Mouse (Mus musculus) skeletal muscle tissue, adult 2 months (tissue): ENCODE data around the gene Ankrd17.
"Not testable (repeated sequence)": the region's sequence is repeated elsewhere in the genome, so short reads cannot be mapped to it uniquely, and the experiment has no call there.

ENCODE experiments used
- DNase-seq: peaks from one replicate; pipeline ENCODE4 v3.0.0-alpha.2; 2012; ENCODE audit warnings: low read depth, low spot score

Ankrd17 gene

DNA sequence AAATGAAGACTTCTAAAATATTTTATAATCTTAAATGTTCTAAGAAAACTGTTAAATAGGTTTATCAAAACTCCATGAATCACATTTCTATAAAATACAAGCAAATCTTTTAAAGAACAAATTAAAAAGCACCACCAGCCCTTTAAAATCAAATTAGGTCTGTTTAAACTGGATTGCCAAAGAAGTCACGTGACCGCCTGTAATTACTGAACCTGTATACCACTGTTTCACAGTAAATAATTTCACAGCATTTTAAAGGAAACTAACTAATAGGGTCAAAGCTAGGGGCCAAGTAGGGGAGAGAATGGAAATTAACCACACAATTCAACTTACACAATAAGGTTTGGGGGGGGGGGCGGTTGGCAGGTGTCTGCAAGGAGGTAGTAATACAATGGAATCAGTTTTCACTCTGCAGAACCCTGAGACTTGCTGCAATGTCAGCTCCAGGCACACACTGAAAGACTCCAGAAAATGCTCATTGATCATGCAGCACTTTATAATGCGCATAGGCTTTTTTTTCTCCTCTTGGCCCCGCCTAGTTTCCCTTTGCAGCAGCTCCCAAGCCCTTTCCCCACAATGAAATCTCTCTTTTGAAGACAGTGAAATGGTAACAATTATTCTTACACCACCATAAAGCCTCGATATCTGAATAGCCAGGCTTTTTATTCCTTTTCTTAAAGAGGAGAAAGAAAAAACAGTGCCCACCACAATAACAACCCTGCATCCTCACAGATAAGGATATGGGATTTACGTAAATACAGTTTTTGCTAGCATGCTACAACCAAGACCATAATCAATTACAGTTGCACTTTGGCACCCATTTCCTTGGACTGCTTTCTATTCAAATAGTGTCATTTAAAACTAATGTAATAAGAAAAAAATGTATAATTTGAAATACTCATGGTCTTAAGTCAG, 27.9 kb downstream of the Ankrd17 start:
- no peak for DNase-seq

DNA sequence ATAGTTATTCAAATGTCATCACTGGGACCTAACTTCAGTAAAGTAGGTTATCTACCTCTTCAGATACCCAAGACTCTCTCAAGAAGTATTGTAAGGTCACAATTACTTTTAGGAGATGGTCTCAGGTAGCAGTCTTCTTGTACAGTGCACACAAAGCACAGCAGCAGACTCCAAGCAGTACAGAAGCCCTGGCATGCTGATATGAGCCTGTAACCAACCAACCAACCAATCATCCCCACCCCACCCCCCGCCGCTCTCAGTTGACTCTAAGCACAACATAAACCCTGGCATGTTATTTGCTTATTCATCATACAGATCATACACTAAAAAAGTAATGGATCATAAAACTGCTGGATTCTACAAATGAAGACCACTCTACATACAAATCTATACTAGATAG, 33.9 kb downstream of the Ankrd17 start:
- no peak for DNase-seq

- DNase-seq: no peak
Measured at GRCm38 (mm10) chr5:90331071-90331470, 35.3 kb downstream of the Ankrd17 start.

DNA sequence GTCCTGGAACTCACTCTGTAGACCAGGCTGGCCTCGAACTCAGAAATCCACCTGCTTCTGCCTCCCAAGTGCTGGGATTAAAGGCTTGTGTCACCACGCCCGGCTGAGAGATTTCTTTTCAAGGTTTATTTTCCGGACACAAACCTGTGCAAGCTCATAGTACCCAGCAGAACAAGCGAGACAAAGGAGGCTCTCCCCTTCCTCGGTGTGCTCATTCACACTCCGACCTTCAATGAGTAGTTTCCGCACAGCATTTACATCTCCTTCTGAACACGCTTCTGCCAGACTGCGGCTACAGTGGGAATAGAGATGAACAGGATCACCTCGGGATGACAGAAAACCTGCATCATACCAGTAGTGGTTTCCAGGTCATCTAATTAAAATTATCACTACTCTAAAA, 68.0 kb downstream of the Ankrd17 start:
- DNase-seq: no peak

DNA sequence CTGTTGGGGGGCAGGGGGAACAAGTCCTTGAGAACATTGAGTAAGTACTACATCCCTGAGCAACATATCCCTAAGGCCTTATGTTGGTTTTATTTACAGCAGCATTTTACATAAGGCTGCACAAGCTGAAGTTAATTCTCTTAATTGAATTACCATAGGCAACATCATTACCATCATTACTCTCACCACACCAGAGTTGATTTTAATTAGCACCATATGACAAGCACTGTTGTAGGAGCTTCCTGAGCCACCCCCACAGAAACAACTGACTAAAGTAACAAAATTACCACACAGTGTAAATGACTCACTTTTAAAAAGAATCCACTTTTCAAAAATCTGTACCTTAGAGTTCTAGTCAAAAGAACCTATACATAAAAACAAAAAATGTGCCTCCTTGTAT, 76.5 kb downstream of the Ankrd17 start:
- no peak for DNase-seq

- no peak for DNase-seq
Measured at GRCm38 (mm10) chr5:90286559-90286958, 79.8 kb downstream of the Ankrd17 start.

- DNase-seq: no peak
Measured at GRCm38 (mm10) chr5:90280061-90280460, 86.3 kb downstream of the Ankrd17 start.

DNA sequence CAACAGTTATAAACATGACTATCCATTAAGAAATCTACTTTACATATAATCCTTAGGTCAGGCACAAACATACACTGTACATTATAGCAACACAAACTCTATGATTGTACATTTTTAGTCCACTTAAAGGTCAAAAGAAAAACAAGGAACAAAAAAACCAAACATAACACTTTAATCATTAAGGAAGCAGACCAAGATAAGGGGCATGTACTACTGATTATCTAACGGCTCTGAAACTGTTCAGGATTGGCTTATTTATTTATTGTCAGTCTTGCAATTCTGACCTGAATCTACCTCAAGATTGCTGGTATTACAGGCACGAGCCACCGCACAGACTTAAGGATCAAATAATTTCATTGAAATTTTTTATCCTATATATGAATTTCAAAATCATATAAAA, 87.0 kb downstream of the Ankrd17 start:
- DNase-seq: no peak

DNA sequence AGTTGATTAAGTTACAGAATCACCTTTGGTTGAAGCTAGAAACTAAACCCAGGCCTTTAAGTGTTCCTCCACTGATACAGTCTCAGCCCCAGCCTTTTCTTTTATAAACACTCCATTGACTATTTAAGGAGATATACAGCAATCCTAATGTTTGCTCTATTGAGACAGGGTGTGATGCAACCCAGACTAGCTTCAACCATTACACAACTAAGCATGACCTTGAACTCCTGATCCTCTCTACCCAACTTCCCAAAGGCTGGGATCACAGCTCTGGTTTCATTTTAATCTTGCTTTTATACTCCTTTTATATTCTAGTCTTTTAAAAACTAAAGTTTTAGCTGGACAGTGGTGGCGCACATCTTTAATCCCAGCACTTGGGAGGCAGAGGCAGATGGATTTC, 88.9 kb downstream of the Ankrd17 start:
- no peak for DNase-seq

DNA sequence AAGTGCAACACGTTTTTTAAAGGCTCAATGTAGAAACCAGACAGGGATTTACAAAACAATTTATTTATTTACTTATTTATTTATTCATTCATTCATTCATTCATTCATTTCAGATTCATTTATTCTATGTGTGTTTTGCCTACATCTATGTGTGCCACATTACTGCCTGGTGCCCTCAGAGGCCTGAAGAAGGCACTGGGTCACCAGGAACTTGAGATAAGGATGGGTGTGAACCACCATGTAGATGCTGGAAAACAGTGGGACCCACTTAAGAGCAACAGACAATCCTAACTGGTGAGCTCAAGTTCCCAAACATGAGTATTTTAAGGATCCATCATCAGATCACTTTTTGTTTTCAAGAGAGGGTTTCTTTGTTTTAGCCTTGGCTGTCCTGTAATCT, 91.6 kb downstream of the Ankrd17 start:
- no peak for DNase-seq

GRCm38 (mm10) chr5:90262230-90262629, 104.1 kb downstream of the Ankrd17 start:
- DNase-seq: not testable (repeated sequence)

DNA sequence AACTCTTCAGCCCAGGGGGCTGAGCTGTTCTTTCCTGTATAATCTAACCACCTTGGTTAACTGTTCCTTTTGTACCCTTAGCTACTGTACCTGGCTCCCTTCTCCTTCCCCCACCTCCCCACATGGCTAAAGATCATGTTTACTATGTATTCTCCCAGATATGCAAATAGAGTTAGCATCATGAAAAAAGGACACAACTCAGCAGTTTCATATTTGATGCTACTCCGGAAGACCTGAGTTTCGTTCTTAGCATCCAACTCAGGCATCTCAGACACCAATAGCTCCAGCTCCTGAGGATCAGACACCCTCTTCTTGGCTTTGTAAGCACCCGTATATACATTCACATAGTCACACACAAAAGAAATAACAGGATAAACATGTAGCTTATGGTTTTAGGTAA, 109.4 kb downstream of the Ankrd17 start:
- DNase-seq: no peak

GRCm38 (mm10) chr5:90247503-90247902, 118.9 kb downstream of the Ankrd17 start:
- no peak for DNase-seq

DNA sequence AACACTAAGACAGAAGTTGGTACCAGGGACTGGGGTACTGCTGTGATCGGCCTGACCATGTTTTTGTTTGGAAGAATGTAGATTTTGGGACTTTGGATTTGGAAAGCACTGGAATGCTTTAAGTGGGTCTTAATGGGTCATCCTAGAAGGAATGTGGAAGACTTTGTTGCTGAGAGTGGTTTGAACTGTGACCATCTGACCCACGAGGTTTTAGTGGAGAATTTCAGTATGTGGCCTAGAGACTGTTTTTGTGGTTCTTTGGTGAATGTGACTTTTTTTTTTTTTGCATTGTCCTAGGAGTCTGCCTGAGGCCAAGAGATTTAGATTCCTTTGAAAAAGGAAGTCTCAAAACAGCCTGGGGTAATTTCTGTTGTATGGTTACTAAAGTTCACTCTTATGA, 119.4 kb downstream of the Ankrd17 start:
- no peak for DNase-seq

GRCm38 (mm10) chr5:90246567-90246966, 119.8 kb downstream of the Ankrd17 start:
- no peak for DNase-seq

DNA sequence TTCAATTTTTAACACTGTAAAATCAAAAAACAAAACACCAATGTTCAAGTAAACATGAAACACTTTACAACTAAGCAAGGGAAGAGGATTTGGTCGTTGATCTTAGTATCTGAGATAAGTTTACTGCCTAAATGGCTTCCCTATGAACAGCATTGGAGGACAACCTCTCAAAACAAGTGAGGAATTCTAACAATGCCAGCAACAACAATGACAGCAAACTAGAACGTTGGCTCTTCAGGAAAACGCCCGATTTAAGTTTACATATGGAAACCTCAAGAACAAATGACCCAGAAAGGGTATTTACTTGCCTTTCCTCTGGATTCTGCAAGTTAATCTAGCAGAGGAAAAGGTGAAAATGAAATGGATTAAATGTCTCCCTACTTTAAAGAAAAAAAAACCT, 121.0 kb downstream of the Ankrd17 start:
- DNase-seq: no peak

GRCm38 (mm10) chr5:90235217-90235616, 131.2 kb downstream of the Ankrd17 start:
- no peak for DNase-seq

DNA sequence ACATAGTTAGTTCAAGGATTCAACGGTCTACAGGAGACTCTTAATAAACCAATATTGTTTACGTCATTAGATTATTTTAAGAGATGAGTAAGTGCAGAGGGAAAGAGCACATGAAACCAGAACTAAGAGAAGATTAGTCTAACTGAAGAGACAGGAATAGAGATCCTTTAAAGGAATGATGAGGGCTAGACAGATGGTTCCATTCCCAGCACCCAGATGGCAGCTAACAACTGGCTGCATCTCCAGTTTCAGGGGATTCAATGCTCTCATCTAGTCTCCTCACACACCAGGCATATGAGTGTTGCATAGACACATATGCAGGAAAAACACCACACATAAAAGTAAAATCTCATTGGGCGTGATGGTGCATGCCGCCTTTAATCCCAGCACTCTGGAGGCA, 133.1 kb downstream of the Ankrd17 start:
- DNase-seq: no peak

DNA sequence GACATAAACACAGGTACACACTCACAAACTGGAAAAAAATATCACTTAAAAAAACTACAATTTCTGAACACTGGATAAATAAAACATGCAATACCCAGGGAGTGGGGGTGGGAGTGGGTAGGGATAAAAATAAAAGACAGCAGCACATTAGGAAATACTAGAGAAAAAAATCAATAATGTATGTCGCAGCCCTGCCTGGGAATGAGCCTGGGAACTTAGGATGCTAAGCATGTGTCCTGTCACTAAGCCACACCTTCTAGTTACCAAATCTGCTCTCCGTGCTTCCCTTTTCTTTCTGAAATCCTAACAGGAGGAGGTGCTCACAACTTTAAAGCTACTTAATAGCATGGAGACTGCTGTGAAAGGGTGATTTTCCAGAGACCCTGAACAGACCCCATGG, 136.6 kb downstream of the Ankrd17 start:
- DNase-seq: no peak

- no peak for DNase-seq
Measured at GRCm38 (mm10) chr5:90226696-90227095, 139.7 kb downstream of the Ankrd17 start.

DNA sequence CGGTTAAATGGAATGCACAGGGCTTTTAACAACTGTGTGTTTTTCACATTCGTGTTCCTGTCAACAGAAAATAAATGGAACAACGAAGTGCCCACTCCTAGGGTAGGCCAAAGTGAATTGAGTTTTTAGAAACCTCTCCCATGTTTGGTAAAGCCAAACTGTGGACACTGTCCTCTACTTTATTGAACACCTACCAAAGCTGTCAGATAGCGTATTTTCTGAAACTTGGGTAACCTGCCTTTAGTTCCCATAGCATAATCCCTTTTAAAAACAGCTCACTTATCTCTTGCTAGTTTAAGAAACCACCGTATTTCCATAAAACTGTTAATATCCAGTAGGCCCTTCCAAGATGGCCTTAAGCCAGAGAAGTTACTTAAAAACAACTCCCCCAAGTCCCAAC, 141.6 kb downstream of the Ankrd17 start:
- DNase-seq: no peak

DNA sequence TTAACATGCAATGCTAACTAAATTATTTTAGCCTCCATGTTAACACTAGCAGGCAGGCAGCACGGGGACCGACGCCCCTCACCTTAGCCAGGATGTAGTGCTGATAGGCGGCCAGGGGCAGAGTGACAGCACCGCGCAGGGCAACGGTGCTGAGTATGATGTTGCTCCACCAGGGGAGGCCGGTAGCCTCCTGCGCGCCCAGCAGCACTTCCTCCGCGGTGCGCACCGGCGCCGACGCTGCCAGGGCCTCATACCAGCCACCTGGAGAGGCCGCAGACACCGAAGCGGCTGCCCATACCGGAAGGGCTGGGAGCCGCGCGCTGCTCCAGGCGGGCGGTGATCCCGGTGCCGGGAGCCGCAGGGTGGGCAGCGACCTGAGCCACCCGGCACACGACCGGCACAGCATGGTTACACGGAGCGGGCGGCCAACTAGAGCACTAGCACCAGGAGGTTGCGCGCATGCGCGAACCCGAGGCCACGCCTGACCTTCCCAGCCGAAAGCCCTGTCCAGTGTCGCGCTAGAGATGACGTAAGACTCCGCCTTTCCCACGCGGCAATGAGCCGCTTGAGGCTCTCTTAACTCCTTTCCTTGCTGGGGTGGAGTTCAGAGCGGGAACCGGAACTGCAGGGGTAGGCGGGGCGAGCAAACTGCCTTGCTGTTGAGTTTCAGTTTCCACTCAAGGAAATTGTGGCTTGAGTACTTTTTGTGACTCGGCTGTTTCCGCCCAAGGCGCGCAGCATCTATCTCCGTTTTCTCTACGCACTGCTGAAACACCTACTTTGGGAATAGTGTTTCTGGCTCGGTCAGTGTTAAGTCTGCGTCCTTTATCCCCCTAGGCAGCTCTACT, 142.6 kb downstream of the Ankrd17 start, which contains the start of gene Cox18:
Gene Cox18 (minus strand): TSS at position 468 of the 848 bp plus-strand sequence.
- peak; percentile 100 for DNase-seq

- DNase-seq: no peak
Measured at GRCm38 (mm10) chr5:90222937-90223336, 143.4 kb downstream of the Ankrd17 start.
